Comparison of ENCODE assay signal across 16 mouse cellular contexts in the genomic region with DNA sequence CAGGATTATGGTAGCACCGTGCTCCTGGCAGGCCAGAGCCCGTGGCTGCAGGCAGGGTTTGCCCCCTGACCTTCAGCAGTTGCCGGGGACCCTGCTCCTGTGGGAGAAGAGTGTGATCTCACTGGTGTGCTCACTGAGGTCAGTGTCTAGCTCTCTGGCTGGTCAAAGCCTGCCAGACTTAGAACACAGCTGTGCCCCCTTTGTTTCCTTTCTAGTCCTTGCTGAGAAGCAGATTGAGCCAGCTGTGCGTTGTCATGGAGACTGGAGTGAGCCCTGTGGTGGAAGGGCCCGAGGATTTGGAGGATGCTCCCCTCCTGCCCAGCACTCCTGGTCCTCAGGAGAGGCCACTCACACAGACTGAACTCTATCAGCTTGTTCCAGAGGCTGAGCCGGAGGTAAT. TPM values are rescaled to one million over a fixed set of nuclear protein-coding genes. Genes with fewer than 3 reads are reported as not detected.
DNase-seq lines count a peak whose midpoint lies in the region; ATAC-seq lines count a peak whose summit lies in the region.
"Had no signal": no experiment of that assay in that cellular context is flagged by ENCODE, and none has a peak within 500 bp of the region (broad histone marks: within the 10 kb centered on the region; RNA-seq: fewer than 3 reads in every experiment).

No protein-coding gene starts in this region.

- H3K36me3 ChIP-seq in forebrain, embryonic 13.5 days (ENCODE audit: poor library complexity, severe bottlenecking), result 0 out of 2 replicates have a peak, but pooled peaks cover 5% of the 10 kb centered on the region
- H3K36me3 ChIP-seq in limb, embryonic 12.5 days, result peaks cover 21% of the 10 kb centered on the region; the same call in 1 of the 2 replicates
- no peaks in the 10 kb centered on the region for H3K36me3 ChIP-seq in neural tube, embryonic 13.5 days

- no peaks in the 10 kb centered on the region for H3K27me3 ChIP-seq in forebrain, embryonic 13.5 days
- H3K27me3 ChIP-seq in limb, embryonic 12.5 days, result no peaks in the 10 kb centered on the region
- H3K27me3 ChIP-seq in neural tube, embryonic 13.5 days, result no peaks in the 10 kb centered on the region

- WGBS in forebrain, embryonic 13.5 days, result 22% methylated on average over 6 of the region's 6 CpGs
- WGBS in limb, embryonic 12.5 days, result 51% methylated on average over 6 of the region's 6 CpGs
- WGBS in neural tube, embryonic 13.5 days, result 33% methylated on average over 6 of the region's 6 CpGs

- peak; percentile 76 for DNase-seq in embryo, embryonic 10.5 days (ENCODE audit: low spot score)
- no peak for DNase-seq in layer of hippocampus, postnatal 36 days
- no peak for DNase-seq in lung, postnatal 25 days (ENCODE audit: low spot score)
- no peak for DNase-seq in urinary bladder, postnatal 4 days (ENCODE audit: low spot score in 2 of 2)
- DNase-seq: adrenal gland, postnatal 25 days; cerebellum, postnatal 14 days; heart, postnatal 4 days; kidney, postnatal 4 days; thymus, postnatal 36 days had no signal

- peaks cover 8% of the 10 kb centered on the region; the same call in 1 of the 2 replicates for H3K9me3 ChIP-seq in forebrain, embryonic 13.5 days (replicated peaks)
- H3K9me3 ChIP-seq in limb, embryonic 12.5 days, result peaks cover 7% of the 10 kb centered on the region
- H3K9me3 ChIP-seq in neural tube, embryonic 13.5 days, result no peaks in the 10 kb centered on the region

- H3K4me3 ChIP-seq in forebrain, embryonic 13.5 days, result no peak overlapping the region
- no peak overlapping the region for H3K4me3 ChIP-seq in limb, embryonic 12.5 days (replicated peaks)
- no peak overlapping the region for H3K4me3 ChIP-seq in neural tube, embryonic 13.5 days

- no peak overlapping the region for H3K27ac ChIP-seq in forebrain, embryonic 13.5 days
- peak overlapping the region; percentile 5; the same call in 1 of the 2 replicates for H3K27ac ChIP-seq in limb, embryonic 12.5 days
- no peak overlapping the region for H3K27ac ChIP-seq in neural tube, embryonic 13.5 days (replicated peaks)

- peaks cover 8% of the 10 kb centered on the region for H3K4me1 ChIP-seq in forebrain, embryonic 13.5 days
- peaks cover 28% of the 10 kb centered on the region for H3K4me1 ChIP-seq in limb, embryonic 12.5 days (replicated peaks)
- H3K4me1 ChIP-seq in neural tube, embryonic 13.5 days (replicated peaks), result peaks cover 12% of the 10 kb centered on the region

- ATAC-seq in forebrain, embryonic 13.5 days, result peak; percentile 76
- ATAC-seq in limb, embryonic 12.5 days (ENCODE audit: insufficient number of reproducible peaks, insufficient read depth, low FRiP score, low TSS enrichment, low read depth), result no peak
- peak; percentile 78 for ATAC-seq in neural tube, embryonic 13.5 days (ENCODE audit: low read depth)

- no peak overlapping the region for H3K9ac ChIP-seq in forebrain, embryonic 13.5 days
- H3K9ac ChIP-seq in limb, embryonic 12.5 days (replicated peaks), result no peak overlapping the region
- no peak overlapping the region for H3K9ac ChIP-seq in neural tube, embryonic 13.5 days

- no peak overlapping the region for H3K4me2 ChIP-seq in forebrain, embryonic 13.5 days
- H3K4me2 ChIP-seq in limb, embryonic 12.5 days, result no peak overlapping the region
- H3K4me2 ChIP-seq in neural tube, embryonic 13.5 days, result no peak overlapping the region

RNA-seq across cellular contexts. Expression of a gene that starts 21.5 kb away (rescaled TPM):
- 4.4 and 4.7 TPM in 2 replicates for polyA plus RNA-seq in forebrain, embryonic 13.5 days (2015; fragmentation: Nextera tagmentation; extraction: Ambion mirVana)
- 8.8 and 11.6 TPM in 2 replicates for polyA plus RNA-seq in limb, embryonic 12.5 days (2016; fragmentation: Nextera tagmentation; extraction: Ambion mirVana)
- polyA plus RNA-seq in neural tube, embryonic 13.5 days (2015; fragmentation: Nextera tagmentation; extraction: Ambion mirVana), result 3.7 and 3.8 TPM in 2 replicates
- total RNA-seq in layer of hippocampus, postnatal 36 days (2021), result 1 to 10 TPM; 7.1 to 8.4 TPM

RNA-seq across cellular contexts. Expression of a gene that starts 25.0 kb away (rescaled TPM):
- polyA plus RNA-seq in forebrain, embryonic 13.5 days (2015; fragmentation: Nextera tagmentation; extraction: Ambion mirVana), result not detected in 2 replicates
- not detected in 2 replicates for polyA plus RNA-seq in limb, embryonic 12.5 days (2016; fragmentation: Nextera tagmentation; extraction: Ambion mirVana)
- polyA plus RNA-seq in neural tube, embryonic 13.5 days (2015; fragmentation: Nextera tagmentation; extraction: Ambion mirVana), result not detected in 2 replicates
- total RNA-seq in layer of hippocampus, postnatal 36 days (2021), result not detected
- total RNA-seq: adrenal gland, postnatal 25 days; heart, postnatal 4 days; liver, adult 2 months; megakaryocyte, adult 5-6 weeks; MEL had no signal
- polyA plus RNA-seq: liver, adult 2 months; small intestine, adult 2 months had no signal

RNA-seq across cellular contexts. Expression of a gene that starts 35.5 kb away (rescaled TPM):
- 444 and 467 TPM in 2 replicates for polyA plus RNA-seq in forebrain, embryonic 13.5 days (2015; fragmentation: Nextera tagmentation; extraction: Ambion mirVana)
- polyA plus RNA-seq in limb, embryonic 12.5 days (2016; fragmentation: Nextera tagmentation; extraction: Ambion mirVana), result 293 and 317 TPM in 2 replicates
- 450 and 499 TPM in 2 replicates for polyA plus RNA-seq in neural tube, embryonic 13.5 days (2015; fragmentation: Nextera tagmentation; extraction: Ambion mirVana)
- 100 to 1,000 TPM; 124 to 125 TPM for total RNA-seq in layer of hippocampus, postnatal 36 days (2021)

RNA-seq across cellular contexts. Expression of a gene that starts 42.1 kb away (rescaled TPM):
- not detected in 2 replicates for polyA plus RNA-seq in forebrain, embryonic 13.5 days (2015; fragmentation: Nextera tagmentation; extraction: Ambion mirVana)
- polyA plus RNA-seq in limb, embryonic 12.5 days (2016; fragmentation: Nextera tagmentation; extraction: Ambion mirVana), result not detected in 2 replicates
- not detected in 2 replicates for polyA plus RNA-seq in neural tube, embryonic 13.5 days (2015; fragmentation: Nextera tagmentation; extraction: Ambion mirVana)
- not detected for total RNA-seq in layer of hippocampus, postnatal 36 days (2021)
- total RNA-seq: adrenal gland, postnatal 25 days; heart, postnatal 4 days; liver, adult 2 months; megakaryocyte, adult 5-6 weeks; MEL had no signal
- polyA plus RNA-seq: liver, adult 2 months; small intestine, adult 2 months had no signal
